Mouse (Mus musculus): ENCODE data around the gene Cdc34. TPM values are rescaled to one million over a fixed set of nuclear protein-coding genes. Genes with fewer than 3 reads are reported as not detected.

Cdc34 gene
- polyA plus RNA-seq, 1 experiment = 112 TPM

DNA sequence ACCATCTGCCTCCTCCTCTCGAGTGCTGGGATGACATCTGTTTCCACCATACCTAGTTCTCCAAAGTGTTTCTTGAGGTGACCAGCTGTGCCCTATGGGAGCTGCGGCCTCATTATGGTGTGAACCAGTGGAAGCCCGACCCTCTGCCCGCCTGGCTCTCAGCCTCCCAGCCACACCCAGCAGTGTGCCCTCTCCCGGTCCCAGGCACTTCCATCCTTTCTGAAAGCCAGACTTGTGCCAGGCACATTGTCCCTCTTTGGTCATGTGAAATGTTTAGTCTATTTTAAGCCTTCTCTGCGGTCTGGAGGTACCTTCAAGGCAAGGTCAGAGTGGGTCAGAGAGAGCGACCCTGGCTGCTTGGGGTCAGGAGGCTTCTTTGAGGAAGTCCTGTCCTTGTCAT lies 41.7 kb downstream of the Cdc34 start:
- H3K4me1 ChIP-seq (ENCODE audit: control insufficient read depth, insufficient read depth, low read length) = peaks cover 1% of the 10 kb centered on the region; the same call in 1 of the 2 replicates
- no peak for TF ChIP-seq CTCF (IDR thresholded peaks at IDR 0.05; ENCODE audit: insufficient read depth, low read length)
- no peak for TF ChIP-seq POLR2A (IDR thresholded peaks at IDR 0.05; ENCODE audit: borderline replicate concordance, extremely low read depth, low read depth, low read length)
- WGBS = 70% methylated on average over 7 of the region's 7 CpGs
- no peak overlapping the region for H3K4me3 ChIP-seq (replicated peaks; ENCODE audit: extremely low read depth, low read depth, low read length)
- no peak for DNase-seq

DNA sequence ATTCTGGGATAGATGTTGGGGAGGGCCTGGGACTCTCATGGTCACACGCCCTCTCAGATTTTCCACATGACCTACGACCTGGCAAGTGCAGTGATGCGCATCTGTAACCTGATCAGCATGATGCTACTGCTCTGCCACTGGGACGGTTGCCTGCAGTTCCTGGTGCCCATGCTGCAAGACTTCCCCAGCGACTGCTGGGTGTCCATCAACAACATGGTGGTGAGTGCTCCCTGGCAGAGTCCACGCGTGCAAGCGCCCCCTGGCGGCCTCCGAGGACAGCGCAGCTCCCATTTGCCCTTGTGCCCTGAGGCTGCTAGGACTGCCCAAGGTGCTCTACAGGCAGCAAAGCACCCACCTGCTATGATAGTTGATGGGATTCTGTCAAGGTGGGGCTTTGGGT lies 44.1 kb downstream of the Cdc34 start:
- DNase-seq = peak; percentile 60
- Histone ChIP-seq H3K4me1 (ENCODE audit: control insufficient read depth, insufficient read depth, low read length) (peaks cover 5% of the 10 kb centered on the region; the same call in 1 of the 2 replicates), H3K4me3 (replicated peaks; ENCODE audit: extremely low read depth, low read depth, low read length) (no peak overlapping the region)
- TF ChIP-seq POLR2A (IDR thresholded peaks at IDR 0.05; ENCODE audit: borderline replicate concordance, extremely low read depth, low read depth, low read length) = no peak
- peak; percentile 64 for TF ChIP-seq CTCF (IDR thresholded peaks at IDR 0.05; ENCODE audit: insufficient read depth, low read length)
- 41% methylated on average over 11 of the region's 11 CpGs for WGBS

DNA sequence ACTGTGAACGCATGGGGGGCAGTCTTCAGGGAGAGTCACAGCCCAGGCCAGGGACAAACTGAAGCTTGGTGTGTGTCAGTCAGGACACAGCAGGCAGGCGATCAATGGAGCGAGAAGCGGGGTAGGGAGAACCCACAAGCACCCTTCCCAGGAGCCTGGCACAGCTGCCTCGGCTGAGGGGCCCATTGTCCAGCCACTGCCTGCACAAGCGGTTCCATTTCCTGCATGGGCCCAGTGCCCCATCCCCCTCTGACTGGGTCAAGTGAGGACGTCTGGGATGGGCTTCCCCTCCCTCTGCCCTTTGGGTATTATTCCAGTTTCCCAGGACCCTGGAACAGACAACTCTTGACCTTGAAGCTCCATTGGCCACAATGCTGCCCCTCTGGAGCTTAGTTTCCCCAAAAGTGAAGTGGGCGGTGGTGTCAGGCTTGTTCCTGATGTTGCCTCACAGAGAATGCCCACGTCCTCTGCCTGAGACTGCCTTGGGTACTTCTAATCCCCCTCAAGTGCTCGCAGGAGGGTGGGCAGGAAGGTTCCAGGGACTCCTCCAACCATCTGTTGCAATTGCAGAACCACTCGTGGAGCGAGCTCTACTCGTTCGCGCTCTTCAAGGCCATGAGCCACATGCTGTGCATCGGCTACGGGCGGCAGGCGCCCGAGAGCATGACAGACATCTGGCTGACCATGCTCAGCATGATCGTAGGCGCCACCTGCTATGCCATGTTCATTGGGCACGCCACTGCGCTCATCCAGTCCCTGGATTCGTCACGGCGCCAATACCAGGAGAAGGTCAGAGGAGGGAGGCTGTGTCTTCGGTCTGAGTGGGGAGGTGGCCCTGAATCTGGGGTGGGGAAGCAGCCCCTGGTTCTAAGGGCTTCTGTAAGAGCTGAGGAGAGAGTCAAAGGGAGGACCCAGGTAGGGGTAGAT lies 46.6 kb downstream of the Cdc34 start:
- WGBS = 64% methylated on average over 28 of the region's 28 CpGs
- Histone ChIP-seq H3K4me3 (replicated peaks; ENCODE audit: extremely low read depth, low read depth, low read length) (peak overlapping the region; percentile 13), H3K4me1 (ENCODE audit: control insufficient read depth, insufficient read depth, low read length) (peaks cover 5% of the 10 kb centered on the region; the same call in 1 of the 2 replicates)
- DNase-seq = no peak
- TF ChIP-seq POLR2A (IDR thresholded peaks at IDR 0.05; ENCODE audit: borderline replicate concordance, extremely low read depth, low read depth, low read length) (no peak), CTCF (IDR thresholded peaks at IDR 0.05; ENCODE audit: insufficient read depth, low read length) (no peak)

DNA sequence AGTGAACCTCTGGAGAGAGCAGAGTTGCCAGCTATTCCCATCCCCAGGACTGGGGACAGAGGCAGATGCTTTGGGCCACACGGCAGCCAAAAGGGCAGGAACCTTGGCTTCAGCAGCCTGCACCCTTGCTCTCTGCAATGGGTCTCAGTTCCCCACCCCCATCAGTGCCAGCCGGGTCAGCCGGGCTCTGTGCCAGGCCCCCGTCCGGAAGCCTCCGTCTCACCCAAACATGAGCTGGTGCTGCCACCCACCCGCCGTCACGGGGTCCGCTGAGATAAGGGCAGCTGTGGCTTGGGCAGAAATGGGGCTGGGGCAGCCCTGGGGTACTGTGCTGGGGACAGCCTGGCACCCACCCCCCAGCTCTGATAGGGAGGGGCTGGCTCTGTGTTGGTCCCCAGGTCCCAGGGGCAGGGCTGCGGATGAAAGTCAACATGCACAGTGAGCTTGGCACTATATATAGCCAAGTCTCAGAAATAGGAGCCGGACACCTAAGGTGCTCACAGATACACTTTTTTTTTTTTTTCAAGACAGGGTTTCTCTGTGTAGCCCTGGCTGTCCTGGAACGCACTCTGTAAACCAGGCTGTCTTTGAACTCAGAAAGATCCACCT lies 47.5 kb downstream of the Cdc34 start:
- TF ChIP-seq POLR2A (IDR thresholded peaks at IDR 0.05; ENCODE audit: borderline replicate concordance, extremely low read depth, low read depth, low read length) (no peak), CTCF (IDR thresholded peaks at IDR 0.05; ENCODE audit: insufficient read depth, low read length) (no peak)
- 40% methylated on average over 13 of the region's 13 CpGs for WGBS
- Histone ChIP-seq H3K4me3 (replicated peaks; ENCODE audit: extremely low read depth, low read depth, low read length) (no peak overlapping the region), H3K4me1 (ENCODE audit: control insufficient read depth, insufficient read depth, low read length) (peaks cover 5% of the 10 kb centered on the region; the same call in 1 of the 2 replicates)
- no peak for DNase-seq

DNA sequence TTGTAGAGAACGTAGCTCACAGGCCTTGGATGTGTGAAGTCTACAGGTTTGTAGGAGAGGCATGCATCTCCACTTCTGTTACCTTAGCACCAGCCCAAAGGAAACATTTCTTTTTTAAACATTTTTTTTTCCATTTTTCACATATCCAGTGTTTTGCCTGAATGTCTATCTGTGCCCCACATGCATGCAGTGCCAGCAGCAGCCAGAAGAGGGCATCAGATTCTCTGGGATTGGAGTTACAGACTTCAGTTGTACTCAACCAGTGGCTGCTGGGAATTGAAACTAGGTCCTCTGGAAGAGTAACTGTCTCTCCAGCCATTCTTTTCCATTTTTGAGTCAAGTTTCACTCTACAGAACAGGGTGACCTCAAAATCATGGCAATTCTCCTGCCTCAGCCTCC lies 50.5 kb downstream of the Cdc34 start:
- DNase-seq = no peak
- no peak overlapping the region for H3K4me3 ChIP-seq (replicated peaks; ENCODE audit: extremely low read depth, low read depth, low read length)
- 100% methylated on average over 1 of the region's 1 CpGs for WGBS
- peaks cover 5% of the 10 kb centered on the region; the same call in 1 of the 2 replicates for H3K4me1 ChIP-seq (ENCODE audit: control insufficient read depth, insufficient read depth, low read length)
- no peak for TF ChIP-seq POLR2A (IDR thresholded peaks at IDR 0.05; ENCODE audit: borderline replicate concordance, extremely low read depth, low read depth, low read length)
- TF ChIP-seq CTCF (IDR thresholded peaks at IDR 0.05; ENCODE audit: insufficient read depth, low read length) = peak; percentile 64

DNA sequence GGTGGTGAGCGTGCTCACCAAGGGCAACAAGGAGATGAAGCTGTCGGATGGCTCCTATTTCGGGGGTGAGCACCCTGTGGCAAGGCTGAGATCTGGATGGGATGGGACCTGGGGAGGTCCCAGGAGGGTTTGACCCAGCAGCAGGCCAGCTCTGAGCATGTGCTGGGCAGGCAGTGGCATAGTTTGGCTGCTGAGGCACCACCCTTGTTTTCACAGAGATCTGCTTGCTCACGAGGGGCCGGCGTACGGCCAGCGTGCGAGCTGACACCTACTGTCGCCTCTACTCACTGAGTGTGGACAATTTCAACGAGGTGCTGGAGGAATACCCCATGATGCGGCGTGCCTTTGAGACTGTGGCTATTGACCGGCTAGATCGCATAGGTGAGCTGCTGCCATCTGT lies 51.9 kb downstream of the Cdc34 start:
- DNase-seq = no peak
- peaks cover 2% of the 10 kb centered on the region; the same call in 1 of the 2 replicates for H3K4me1 ChIP-seq (ENCODE audit: control insufficient read depth, insufficient read depth, low read length)
- no peak for TF ChIP-seq POLR2A (IDR thresholded peaks at IDR 0.05; ENCODE audit: borderline replicate concordance, extremely low read depth, low read depth, low read length)
- no peak for TF ChIP-seq CTCF (IDR thresholded peaks at IDR 0.05; ENCODE audit: insufficient read depth, low read length)
- no peak overlapping the region for H3K4me3 ChIP-seq (replicated peaks; ENCODE audit: extremely low read depth, low read depth, low read length)
- WGBS = 94% methylated on average over 15 of the region's 15 CpGs

DNA sequence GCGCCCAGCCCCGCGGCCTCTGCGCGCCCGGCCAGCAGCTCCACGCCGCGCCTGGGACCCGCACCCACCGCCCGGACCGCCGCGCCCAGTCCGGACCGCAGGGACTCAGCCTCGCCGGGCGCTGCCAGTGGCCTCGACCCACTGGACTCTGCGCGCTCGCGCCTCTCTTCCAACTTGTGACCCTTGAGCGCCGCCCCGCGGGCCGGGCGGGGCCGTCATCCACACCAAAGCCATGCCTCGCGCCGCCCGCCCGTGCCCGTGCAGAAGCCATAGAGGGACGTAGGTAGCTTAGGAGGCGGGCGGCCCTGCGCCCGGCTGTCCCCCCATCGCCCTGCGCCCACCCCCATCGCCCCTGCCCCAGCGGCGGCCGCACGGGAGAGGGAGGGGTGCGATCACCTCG lies 53.4 kb downstream of the Cdc34 start:
- 53% methylated on average over 50 of the region's 52 CpGs for WGBS
- DNase-seq = no peak
- no peak for TF ChIP-seq POLR2A (IDR thresholded peaks at IDR 0.05; ENCODE audit: borderline replicate concordance, extremely low read depth, low read depth, low read length)
- TF ChIP-seq CTCF (IDR thresholded peaks at IDR 0.05; ENCODE audit: insufficient read depth, low read length) = no peak
- no peak overlapping the region for H3K4me3 ChIP-seq (replicated peaks; ENCODE audit: extremely low read depth, low read depth, low read length)
- no peaks in the 10 kb centered on the region for H3K4me1 ChIP-seq (ENCODE audit: control insufficient read depth, insufficient read depth, low read length)

DNA sequence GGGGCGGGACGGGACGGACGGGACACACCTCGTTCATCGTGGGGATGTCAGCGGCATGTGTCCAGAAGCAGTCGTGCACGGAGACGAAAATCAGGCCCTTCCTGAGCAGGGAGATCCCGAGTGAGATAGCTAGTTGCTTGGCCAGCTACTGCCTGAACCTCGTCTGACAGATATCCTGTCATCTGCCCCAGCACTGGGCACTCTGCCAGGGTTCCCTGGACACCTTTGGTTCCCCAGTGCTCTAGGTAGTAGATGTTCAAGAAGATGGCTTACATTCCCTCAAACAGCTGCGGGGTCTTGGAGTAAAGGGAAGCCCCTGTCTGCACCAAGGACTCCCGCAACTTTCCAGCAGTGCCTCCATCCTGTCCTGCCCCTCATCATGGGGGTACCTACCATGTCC lies 54.7 kb downstream of the Cdc34 start:
- TF ChIP-seq CTCF (IDR thresholded peaks at IDR 0.05; ENCODE audit: insufficient read depth, low read length) (no peak), POLR2A (IDR thresholded peaks at IDR 0.05; ENCODE audit: borderline replicate concordance, extremely low read depth, low read depth, low read length) (no peak)
- no peak for DNase-seq
- H3K4me1 ChIP-seq (ENCODE audit: control insufficient read depth, insufficient read depth, low read length) = no peaks in the 10 kb centered on the region
- H3K4me3 ChIP-seq (replicated peaks; ENCODE audit: extremely low read depth, low read depth, low read length) = no peak overlapping the region
- 72% methylated on average over 14 of the region's 14 CpGs for WGBS

Other genes with a start within 250 kb of the Cdc34 start
- gene Vmn2r83, start 213.5 kb upstream of the Cdc34 start, polyA plus RNA-seq (2012; rRNA removed) = not detected in 2 replicates
- 27.9 and 30.4 TPM in 2 replicates for gene Plpp2, start 148.4 kb upstream of the Cdc34 start, polyA plus RNA-seq (2012; rRNA removed)
- 62.5 and 71.8 TPM in 2 replicates for gene Mier2, start 127.0 kb upstream of the Cdc34 start, polyA plus RNA-seq (2012; rRNA removed)
- not detected in 2 replicates for gene Theg, start 94.9 kb upstream of the Cdc34 start, polyA plus RNA-seq (2012; rRNA removed)
- not detected in 2 replicates for gene C2cd4c, start 68.2 kb upstream of the Cdc34 start, polyA plus RNA-seq (2012; rRNA removed)
- gene Shc2, start 44.3 kb upstream of the Cdc34 start, polyA plus RNA-seq (2012; rRNA removed) = 2.4 and 2.7 TPM in 2 replicates
- not detected in 2 replicates for gene Odf3l2, start 36.5 kb upstream of the Cdc34 start, polyA plus RNA-seq (2012; rRNA removed)
- 0.13 TPM in 1 of 2 replicates, not detected in the other for gene Madcam1, start 17.6 kb upstream of the Cdc34 start, polyA plus RNA-seq (2012; rRNA removed)
- 70.4 and 84.7 TPM in 2 replicates for gene Tpgs1, start 12.8 kb upstream of the Cdc34 start, polyA plus RNA-seq (2012; rRNA removed)
- gene Gzmm, start 6.8 kb downstream of the Cdc34 start, polyA plus RNA-seq (2012; rRNA removed) = 1.5 and 1.6 TPM in 2 replicates
- 684 and 692 TPM in 2 replicates for gene Bsg, start 22.3 kb downstream of the Cdc34 start, polyA plus RNA-seq (2012; rRNA removed)
- 3.0 and 3.9 TPM in 2 replicates for gene Hcn2, start 34.4 kb downstream of the Cdc34 start, polyA plus RNA-seq (2012; rRNA removed)
- gene Polrmt, start 64.4 kb downstream of the Cdc34 start, polyA plus RNA-seq (2012; rRNA removed) = 42.0 and 46.2 TPM in 2 replicates
- gene Fgf22, start 72.9 kb downstream of the Cdc34 start, polyA plus RNA-seq (2012; rRNA removed) = 0.10 and 1.0 TPM in 2 replicates
- 103 and 134 TPM in 2 replicates for gene Rnf126, start 84.8 kb downstream of the Cdc34 start, polyA plus RNA-seq (2012; rRNA removed)
- 65.8 and 72.7 TPM in 2 replicates for gene Fstl3, start 95.1 kb downstream of the Cdc34 start, polyA plus RNA-seq (2012; rRNA removed)
- gene Prss57, start 108.8 kb downstream of the Cdc34 start, polyA plus RNA-seq (2012; rRNA removed) = 0.20 TPM in 1 of 2 replicates, not detected in the other
- gene Palm, start 111.4 kb downstream of the Cdc34 start, polyA plus RNA-seq (2012; rRNA removed) = 34.2 and 38.5 TPM in 2 replicates
- gene Misp, start 138.8 kb downstream of the Cdc34 start, polyA plus RNA-seq (2012; rRNA removed) = 4.0 and 4.8 TPM in 2 replicates
- gene Ptbp1, start 172.2 kb downstream of the Cdc34 start, polyA plus RNA-seq (2012; rRNA removed) = 224 and 265 TPM in 2 replicates
- gene Prtn3, start 192.3 kb downstream of the Cdc34 start, polyA plus RNA-seq (2012; rRNA removed) = 3.6 and 5.0 TPM in 2 replicates
- 8.4 and 8.9 TPM in 2 replicates for gene Plppr3, start 192.4 kb downstream of the Cdc34 start, polyA plus RNA-seq (2012; rRNA removed)
- 0.11 and 0.85 TPM in 2 replicates for gene Elane, start 204.1 kb downstream of the Cdc34 start, polyA plus RNA-seq (2012; rRNA removed)
- 297 and 1,797 TPM in 2 replicates for gene Cfd, start 208.7 kb downstream of the Cdc34 start, polyA plus RNA-seq (2012; rRNA removed)
- 76.2 and 79.1 TPM in 2 replicates for gene Med16, start 226.7 kb downstream of the Cdc34 start, polyA plus RNA-seq (2012; rRNA removed)
- gene Gm26602, start 228.7 kb downstream of the Cdc34 start, polyA plus RNA-seq (2012; rRNA removed) = not detected in 2 replicates
- gene Kiss1r, start 234.8 kb downstream of the Cdc34 start, polyA plus RNA-seq (2012; rRNA removed) = 20.9 and 24.4 TPM in 2 replicates
- gene R3hdm4, start 239.0 kb downstream of the Cdc34 start, polyA plus RNA-seq (2012; rRNA removed) = 129 and 162 TPM in 2 replicates
- gene Arid3a, start 244.8 kb downstream of the Cdc34 start, polyA plus RNA-seq (2012; rRNA removed) = 7.8 and 8.6 TPM in 2 replicates